Mouse (Mus musculus): ENCODE measurements around the gene Adamtsl5. TPM values are rescaled to one million over a fixed set of nuclear protein-coding genes. Genes with fewer than 3 reads are reported as not detected.
A peak's percentile ranks its signal among the peaks of the same experiment; 100 is the strongest.

Adamtsl5 gene
- total RNA-seq (2014; fragmentation: Nextera tagmentation), result not detected in 2 replicates
- total RNA-seq (2017), result not detected in 2 replicates

GRCm38 (mm10) chr10:80348244-80348781, at the start of gene Adamtsl5:
TSS of gene Adamtsl5 (minus strand) at chr10:80348412.
- peak; percentile 68 for ATAC-seq (replicated peaks; ENCODE audit: poor library complexity, severe bottlenecking)

GRCm38 (mm10) chr10:80397524-80398173, 49.4 kb upstream of the Adamtsl5 start:
- ATAC-seq (replicated peaks; ENCODE audit: poor library complexity, severe bottlenecking), result no peak

GRCm38 (mm10) chr10:80396822-80397523, 48.8 kb upstream of the Adamtsl5 start:
- no peak for ATAC-seq (replicated peaks; ENCODE audit: poor library complexity, severe bottlenecking)

GRCm38 (mm10) chr10:80395025-80395627, 46.9 kb upstream of the Adamtsl5 start:
- ATAC-seq (replicated peaks; ENCODE audit: poor library complexity, severe bottlenecking), result no peak

- ATAC-seq (replicated peaks; ENCODE audit: poor library complexity, severe bottlenecking), result no peak
Observed at GRCm38 (mm10) chr10:80392687-80393086, 44.5 kb upstream of the Adamtsl5 start.

GRCm38 (mm10) chr10:80390697-80391096, 42.5 kb upstream of the Adamtsl5 start:
- no peak for ATAC-seq (replicated peaks; ENCODE audit: poor library complexity, severe bottlenecking)

GRCm38 (mm10) chr10:80389185-80389708, 41.0 kb upstream of the Adamtsl5 start:
- ATAC-seq (replicated peaks; ENCODE audit: poor library complexity, severe bottlenecking), result no peak

GRCm38 (mm10) chr10:80388731-80389130, 40.5 kb upstream of the Adamtsl5 start:
- no peak for ATAC-seq (replicated peaks; ENCODE audit: poor library complexity, severe bottlenecking)

GRCm38 (mm10) chr10:80387522-80387959, 39.3 kb upstream of the Adamtsl5 start, which contains the start of gene Mex3d:
TSS of gene Mex3d (minus strand) at chr10:80387659.
- ATAC-seq (replicated peaks; ENCODE audit: poor library complexity, severe bottlenecking), result peak; percentile 45

- ATAC-seq (replicated peaks; ENCODE audit: poor library complexity, severe bottlenecking), result no peak
Observed at GRCm38 (mm10) chr10:80386735-80387471, 38.7 kb upstream of the Adamtsl5 start.

GRCm38 (mm10) chr10:80385811-80386734, 37.9 kb upstream of the Adamtsl5 start:
- no peak for ATAC-seq (replicated peaks; ENCODE audit: poor library complexity, severe bottlenecking)

- no peak for ATAC-seq (replicated peaks; ENCODE audit: poor library complexity, severe bottlenecking)
Observed at GRCm38 (mm10) chr10:80385310-80385709, 37.1 kb upstream of the Adamtsl5 start.

GRCm38 (mm10) chr10:80384709-80385108, 36.5 kb upstream of the Adamtsl5 start:
- ATAC-seq (replicated peaks; ENCODE audit: poor library complexity, severe bottlenecking), result no peak

- no peak for ATAC-seq (replicated peaks; ENCODE audit: poor library complexity, severe bottlenecking)
Observed at GRCm38 (mm10) chr10:80384115-80384639, 36.0 kb upstream of the Adamtsl5 start.

- ATAC-seq (replicated peaks; ENCODE audit: poor library complexity, severe bottlenecking), result no peak
Observed at GRCm38 (mm10) chr10:80383431-80383830, 35.2 kb upstream of the Adamtsl5 start.

- no peak for ATAC-seq (replicated peaks; ENCODE audit: poor library complexity, severe bottlenecking)
Observed at GRCm38 (mm10) chr10:80382641-80383365, 34.6 kb upstream of the Adamtsl5 start.

- ATAC-seq (replicated peaks; ENCODE audit: poor library complexity, severe bottlenecking), result no peak
Observed at GRCm38 (mm10) chr10:80377716-80378115, 29.5 kb upstream of the Adamtsl5 start.

GRCm38 (mm10) chr10:80376160-80376559, 27.9 kb upstream of the Adamtsl5 start:
- peak; percentile 81 for ATAC-seq (replicated peaks; ENCODE audit: poor library complexity, severe bottlenecking)
